Mouse (Mus musculus): ENCODE measurements around the gene Olfr229.
"Not testable (repeated sequence)": the region's sequence is repeated elsewhere in the genome, so short reads cannot be mapped to it uniquely, and the experiment has no call there.

Gene Olfr229

GRCm38 (mm10) chr9:39907036-39907435 lies at the start of gene Olfr229:
Gene Olfr229, plus strand, starts transcription at chr9:39907336.
- DNase-seq (ENCODE audit: low read depth) = no peak

GRCm38 (mm10) chr9:39866122-39866521 lies 41.0 kb upstream of the Olfr229 start, which contains the start of gene Olfr972:
Gene Olfr972, plus strand, starts transcription at chr9:39866422.
- no peak for DNase-seq (ENCODE audit: low read depth)

GRCm38 (mm10) chr9:39871986-39872385 lies 35.1 kb upstream of the Olfr229 start:
- DNase-seq (ENCODE audit: low read depth) = not testable (repeated sequence)

GRCm38 (mm10) chr9:39877541-39878396 lies 29.4 kb upstream of the Olfr229 start:
- DNase-seq (ENCODE audit: low read depth) = not testable (repeated sequence)

- no peak for DNase-seq (ENCODE audit: low read depth)
These were observed 2.0 kb upstream of the Olfr229 start for GRCm38 (mm10) chr9:39905106-39905505.

- DNase-seq (ENCODE audit: low read depth) = no peak
These were observed 2.8 kb downstream of the Olfr229 start for GRCm38 (mm10) chr9:39909939-39910338.

- not testable (repeated sequence) for DNase-seq (ENCODE audit: low read depth)
These were observed 21.1 kb downstream of the Olfr229 start for GRCm38 (mm10) chr9:39927975-39928836.

GRCm38 (mm10) chr9:39928837-39929236 lies 21.7 kb downstream of the Olfr229 start:
- DNase-seq (ENCODE audit: low read depth) = not testable (repeated sequence)

- no peak for DNase-seq (ENCODE audit: low read depth)
These were observed 30.1 kb downstream of the Olfr229 start, which contains the start of gene Olfr974 for GRCm38 (mm10) chr9:39937201-39937600. Gene Olfr974, plus strand, starts transcription at chr9:39937501.

- DNase-seq (ENCODE audit: low read depth) = no peak
These were observed 44.8 kb downstream of the Olfr229 start, which contains the start of gene Olfr975 for GRCm38 (mm10) chr9:39951946-39952345. Gene Olfr975, minus strand, starts transcription at chr9:39952046.

- not testable (repeated sequence) for DNase-seq (ENCODE audit: low read depth)
These were observed 53.9 kb downstream of the Olfr229 start, which contains the start of gene Olfr976 for GRCm38 (mm10) chr9:39961033-39961432. Gene Olfr976, minus strand, starts transcription at chr9:39961133.

All from induced T-regulatory cell, adult 2 months (primary cell).